Mouse (Mus musculus) testis, adult 10 weeks (tissue): ENCODE results near the gene Neurl1a. TPM values are rescaled to one million over a fixed set of nuclear protein-coding genes. Genes with fewer than 3 reads are reported as not detected.

Experiments used
- polyA plus RNA-seq: library from polyadenylated mRNA; stranded (reverse); fragments of 350-450 nt; fragmentation: Illumina TruSeq; extraction: RNeasy Lipid Tissue Mini Kit (QIAGEN cat#74804); gene quantifications from one replicate; pipeline ENCODE4 v1.2.3, GENCODE M21; 2014; ENCODE audit warnings: low read depth, low replicate concordance

The Neurl1a gene
- 0.18 TPM for polyA plus RNA-seq

GRCm38 (mm10) chr19:47178431-47179271 lies at the start of gene Neurl1a:
TSS of gene Neurl1a (plus strand) at chr19:47178820.

GRCm38 (mm10) chr19:47137771-47138421 lies 40.7 kb upstream of the Neurl1a start, which contains the start of gene Calhm2:
TSS of gene Calhm2 (minus strand) at chr19:47138294.

GRCm38 (mm10) chr19:47144154-47144553 lies 34.5 kb upstream of the Neurl1a start, which contains the start of gene Calhm1:
TSS of gene Calhm1 (minus strand) at chr19:47144254.

DNA sequence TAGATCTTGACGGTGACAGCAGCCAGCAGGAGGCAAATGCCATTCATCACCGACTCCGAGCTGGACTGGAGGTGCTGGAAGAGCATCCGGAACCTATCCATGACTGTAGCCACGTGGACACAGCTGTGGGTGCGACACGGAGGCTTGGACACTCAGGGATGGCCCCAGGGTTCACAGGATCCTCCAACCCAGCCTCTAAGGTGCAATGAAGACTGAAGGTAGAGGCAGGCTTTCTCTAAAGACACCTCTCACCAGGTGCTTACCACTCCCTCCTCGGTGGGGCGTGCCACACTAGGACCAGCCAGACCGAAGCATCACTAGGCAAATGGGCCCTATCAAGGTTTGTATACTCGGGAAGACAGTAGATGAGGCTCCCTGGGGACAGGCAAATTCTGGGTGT lies 21.0 kb upstream of the Neurl1a start, which contains the start of gene Calhm3:
Gene Calhm3, minus strand, starts transcription at position 101 of the 400 bp plus-strand sequence.

Other genes with a start within 250 kb of the Neurl1a start
- gene Ina, start 164.1 kb upstream of the Neurl1a start, polyA plus RNA-seq, result 0.43 TPM
- 158 TPM for gene Nt5c2, start 163.7 kb upstream of the Neurl1a start, polyA plus RNA-seq
- gene Pcgf6, start 127.9 kb upstream of the Neurl1a start, polyA plus RNA-seq, result 112 TPM
- 25.9 TPM for gene Taf5, start 111.1 kb upstream of the Neurl1a start, polyA plus RNA-seq
- 503 TPM for gene Usmg5, start 88.2 kb upstream of the Neurl1a start, polyA plus RNA-seq
- gene Pdcd11, start 88.1 kb upstream of the Neurl1a start, polyA plus RNA-seq, result 2.4 TPM
- 0.91 TPM for gene Calhm2, start 40.5 kb upstream of the Neurl1a start, polyA plus RNA-seq
- not detected for gene Calhm1, start 34.6 kb upstream of the Neurl1a start, polyA plus RNA-seq
- gene Calhm3, start 21.1 kb upstream of the Neurl1a start, polyA plus RNA-seq, result not detected